Mouse (Mus musculus) embryonic facial prominence, embryonic 14.5 days (tissue): ENCODE data around the gene Olfr1042. TPM values are rescaled to one million over a fixed set of nuclear protein-coding genes. Genes with fewer than 3 reads are reported as not detected.

ENCODE experiments used
- ATAC-seq: fragments of 200-750 bp; cut with Nextera tagmentation; 2 replicates; pipeline ENCODE4 v1.8.0; 2017; ENCODE audit warnings: low read depth, moderate number of reproducible peaks, moderate TSS enrichment
- DNase-seq: peaks from one replicate; pipeline ENCODE4 v3.0.0-alpha.2; 2015; ENCODE audit warnings: low spot score
- H3K27ac ChIP-seq: fragments of 300-500 bp; sonication (generic); replicated peaks from 2 replicates; pipeline ENCODE4 v1.5.1; 2014; ENCODE audit warnings: low read depth, mild to moderate bottlenecking, low read length, moderate library complexity
- H3K27me3 ChIP-seq: fragments of 300-500 bp; sonication (generic); replicated peaks from 2 replicates; pipeline ENCODE4 v1.6.1; 2014; ENCODE audit warnings: low read length; ENCODE audit not compliant: control insufficient read depth, insufficient read depth
- H3K36me3 ChIP-seq: fragments of 300-500 bp; sonication (generic); 2 replicates; pipeline ENCODE4 v1.6.1; 2014; ENCODE audit warnings: low read length, mixed read lengths; ENCODE audit not compliant: control insufficient read depth, insufficient read depth
- H3K4me1 ChIP-seq: fragments of 300-500 bp; sonication (generic); 2 replicates; pipeline ENCODE4 v1.6.1; 2014; ENCODE audit warnings: antibody characterized with exemption, low read length; ENCODE audit not compliant: control insufficient read depth, insufficient read depth
- H3K4me2 ChIP-seq: fragments of 300-500 bp; sonication (generic); 2 replicates; pipeline ENCODE4 v1.6.1; 2014; ENCODE audit warnings: low read depth, mild to moderate bottlenecking, low read length, moderate library complexity, mixed read lengths
- H3K4me3 ChIP-seq: fragments of 300-500 bp; sonication (generic); 2 replicates; pipeline ENCODE4 v1.5.1; 2014; ENCODE audit warnings: low read depth, mild to moderate bottlenecking, low read length
- H3K9ac ChIP-seq: fragments of 300-500 bp; sonication (generic); 2 replicates; pipeline ENCODE4 v1.6.1; 2014; ENCODE audit warnings: low read depth, mild to moderate bottlenecking, low read length, moderate library complexity, mixed read lengths
- H3K9me3 ChIP-seq: fragments of 300-500 bp; sonication (generic); 2 replicates; pipeline ENCODE4 v1.6.1; 2016; ENCODE audit warnings: low read length; ENCODE audit not compliant: control insufficient read depth
- WGBS: fragments of 180-500 bp; shearing (Covaris S2); extraction: QIAGEN DNeasy Blood & Tissue Kit; methylation state at CpG from one replicate; pipeline ENCODE4 v1.1.7; 2014; 5-methylcytosine and 5-hydroxymethylcytosine counted together
- polyA plus RNA-seq: library from polyadenylated mRNA; unstranded; fragments of >200 nt; fragmentation: Nextera tagmentation; extraction: Ambion mirVana; gene quantifications from 2 replicates; pipeline ENCODE4 v1.2.1, GENCODE M21; 2014

Olfr1042 gene
- polyA plus RNA-seq, 1 experiment from 2014 or later = not detected

- DNase-seq (no peak), ATAC-seq (no peak)
- WGBS = 87% methylated on average over 1 of the region's 1 CpGs
- no peaks in the 10 kb centered on the region for H3K4me1 ChIP-seq
- H3K4me3 ChIP-seq = no peak within 1 kb of the TSS
- H3K9ac ChIP-seq = no peak within 1 kb of the TSS
- no peaks in the 10 kb centered on the region for H3K27me3 ChIP-seq
- no peak within 1 kb of the TSS for H3K27ac ChIP-seq
- no peak within 1 kb of the TSS for H3K4me2 ChIP-seq
- H3K9me3 ChIP-seq = no peaks in the 10 kb centered on the region
- H3K36me3 ChIP-seq = no peaks in the 10 kb centered on the region
These were observed 25.8 kb downstream of the Olfr1042 start, which contains the start of gene Olfr1039 for GRCm38 (mm10) chr2:86135828-86136227. TSS of gene Olfr1039 (minus strand) at chr2:86135928.

Other genes with a start within 250 kb of the Olfr1042 start
- gene Olfr1025-ps1, start 246.6 kb downstream of the Olfr1042 start, polyA plus RNA-seq = 0.14 and 0.50 TPM in 2 replicates
- gene Olfr1026, start 240.3 kb downstream of the Olfr1042 start, polyA plus RNA-seq = 0.13 TPM in 1 of 2 replicates, not detected in the other
- gene Olfr1028, start 211.4 kb downstream of the Olfr1042 start, polyA plus RNA-seq = not detected in 2 replicates
- gene Olfr1029, start 187.9 kb downstream of the Olfr1042 start, polyA plus RNA-seq = not detected in 2 replicates
- gene Olfr1030, start 182.6 kb downstream of the Olfr1042 start, polyA plus RNA-seq = 0.07 TPM in 1 of 2 replicates, not detected in the other
- gene Olfr1031, start 171.5 kb downstream of the Olfr1042 start, polyA plus RNA-seq = 0.22 TPM in 1 of 2 replicates, not detected in the other
- not detected in 2 replicates for gene Olfr1032, start 156.3 kb downstream of the Olfr1042 start, polyA plus RNA-seq
- gene Olfr1033, start 141.2 kb downstream of the Olfr1042 start, polyA plus RNA-seq = 1.6 and 2.2 TPM in 2 replicates
- 0.04 TPM in 2 replicates for gene Olfr1034, start 116.0 kb downstream of the Olfr1042 start, polyA plus RNA-seq
- not detected in 2 replicates for gene Olfr1036, start 87.8 kb downstream of the Olfr1042 start, polyA plus RNA-seq
- gene Olfr1037, start 74.5 kb downstream of the Olfr1042 start, polyA plus RNA-seq = not detected in 2 replicates
- not detected in 2 replicates for gene Olfr1039, start 25.9 kb downstream of the Olfr1042 start, polyA plus RNA-seq
- gene Olfr1040, start 15.1 kb downstream of the Olfr1042 start, polyA plus RNA-seq = not detected in 2 replicates
- gene Olfr1043, start 5.7 kb upstream of the Olfr1042 start, polyA plus RNA-seq = not detected in 2 replicates
- gene Olfr1044, start 16.0 kb upstream of the Olfr1042 start, polyA plus RNA-seq = 0.09 TPM in 1 of 2 replicates, not detected in the other
- gene Olfr52, start 23.8 kb upstream of the Olfr1042 start, polyA plus RNA-seq = not detected in 2 replicates
- gene Olfr1045, start 41.2 kb upstream of the Olfr1042 start, polyA plus RNA-seq = not detected in 2 replicates
- not detected in 2 replicates for gene Olfr1046, start 57.5 kb upstream of the Olfr1042 start, polyA plus RNA-seq
- not detected in 2 replicates for gene Olfr1047, start 69.6 kb upstream of the Olfr1042 start, polyA plus RNA-seq
- gene Olfr1048, start 78.5 kb upstream of the Olfr1042 start, polyA plus RNA-seq = 0.29 TPM in 1 of 2 replicates, not detected in the other
- gene Olfr1049, start 96.5 kb upstream of the Olfr1042 start, polyA plus RNA-seq = not detected in 2 replicates
- not detected in 2 replicates for gene Olfr1051, start 117.2 kb upstream of the Olfr1042 start, polyA plus RNA-seq
- 0.11 TPM in 1 of 2 replicates, not detected in the other for gene Olfr1052, start 130.6 kb upstream of the Olfr1042 start, polyA plus RNA-seq
- not detected in 2 replicates for gene Olfr1053, start 153.4 kb upstream of the Olfr1042 start, polyA plus RNA-seq
- gene Olfr1054, start 173.6 kb upstream of the Olfr1042 start, polyA plus RNA-seq = not detected in 2 replicates
- not detected in 2 replicates for gene Olfr1055, start 188.4 kb upstream of the Olfr1042 start, polyA plus RNA-seq
- gene Olfr1056, start 200.6 kb upstream of the Olfr1042 start, polyA plus RNA-seq = 0.21 TPM in 1 of 2 replicates, not detected in the other
- gene Olfr1057, start 216.6 kb upstream of the Olfr1042 start, polyA plus RNA-seq = not detected in 2 replicates
- gene Olfr1058, start 226.7 kb upstream of the Olfr1042 start, polyA plus RNA-seq = 0.18 and 0.22 TPM in 2 replicates